Mouse (Mus musculus): Measurements from ENCODE around the gene Usb1.
"Not testable (repeated sequence)": the region's sequence is repeated elsewhere in the genome, so short reads cannot be mapped to it uniquely, and the experiment has no call there.

Usb1 gene

DNA sequence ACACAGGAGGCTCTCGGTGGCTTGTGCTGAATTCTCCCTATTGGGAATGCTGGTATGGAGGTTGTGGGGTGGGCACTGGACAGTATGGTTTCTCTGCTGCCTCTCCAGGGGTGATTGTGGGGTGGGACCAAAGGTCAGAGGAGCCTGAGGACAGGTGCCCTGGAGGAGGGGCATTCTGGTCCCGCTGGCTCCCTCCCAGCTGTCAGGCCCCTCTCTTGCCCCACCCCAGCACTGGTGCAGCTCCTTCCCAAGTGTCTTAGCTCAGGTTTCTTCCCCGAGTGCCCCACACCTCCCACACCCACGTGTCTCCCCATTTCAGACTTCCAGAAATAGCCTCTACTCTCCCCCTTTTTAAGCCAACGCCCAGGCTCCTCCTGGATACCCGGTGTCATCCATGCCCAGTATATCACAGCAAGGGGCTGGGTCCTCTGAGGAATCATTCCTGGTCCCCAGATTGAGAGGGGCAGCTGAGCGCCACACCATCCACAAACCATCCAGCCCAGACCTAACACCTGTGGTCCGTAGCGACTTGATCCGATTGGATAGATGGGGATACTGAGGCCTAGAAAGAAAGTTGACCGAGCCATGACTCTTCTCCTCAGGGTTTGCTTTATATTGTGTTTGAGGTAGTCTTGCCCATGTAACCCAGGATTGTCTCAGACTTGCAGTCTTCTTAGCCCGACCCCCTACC lies 44.4 kb downstream of the Usb1 start:
- DNase-seq: no peak

DNA sequence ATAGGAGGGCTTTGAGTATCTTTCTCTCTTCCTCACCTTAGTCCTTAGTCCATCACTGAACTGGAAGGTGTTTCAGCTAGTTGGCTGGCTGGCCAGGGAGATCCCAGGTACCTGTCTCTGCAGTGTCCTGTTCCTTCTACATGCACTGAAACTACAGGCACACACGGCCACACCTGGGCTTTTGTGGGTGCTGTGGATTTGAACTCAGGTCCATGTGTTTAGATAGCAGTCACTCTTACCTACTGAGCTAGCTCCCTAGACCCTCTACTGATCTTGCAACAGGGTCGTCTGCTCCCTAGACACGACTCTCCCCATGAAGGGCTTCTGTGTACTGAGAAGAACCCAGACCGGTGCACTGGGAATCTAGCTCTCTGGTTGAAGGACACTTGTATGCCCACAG lies 45.0 kb downstream of the Usb1 start:
- DNase-seq: no peak

DNA sequence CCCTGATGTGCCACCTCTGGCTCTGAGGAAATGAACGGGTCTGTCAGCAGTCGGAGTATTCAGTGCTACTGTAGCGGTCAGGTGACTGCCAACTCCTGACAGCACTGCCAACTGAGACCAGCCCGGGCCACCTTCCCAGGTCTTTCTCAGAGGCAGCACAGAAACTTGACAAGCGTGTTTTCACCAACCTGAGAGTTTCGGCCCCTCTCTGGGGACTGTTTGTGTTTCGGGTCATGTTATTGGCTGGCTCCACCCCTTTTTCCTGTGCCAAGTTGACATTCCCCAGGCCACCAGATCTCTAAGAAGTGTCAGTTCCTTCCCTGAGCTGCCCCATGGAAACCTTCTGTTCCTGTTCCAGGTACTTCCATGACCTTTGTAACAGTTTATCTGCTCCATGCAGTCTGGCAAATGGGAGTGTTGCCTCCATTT lies 45.8 kb downstream of the Usb1 start:
- DNase-seq: no peak

DNA sequence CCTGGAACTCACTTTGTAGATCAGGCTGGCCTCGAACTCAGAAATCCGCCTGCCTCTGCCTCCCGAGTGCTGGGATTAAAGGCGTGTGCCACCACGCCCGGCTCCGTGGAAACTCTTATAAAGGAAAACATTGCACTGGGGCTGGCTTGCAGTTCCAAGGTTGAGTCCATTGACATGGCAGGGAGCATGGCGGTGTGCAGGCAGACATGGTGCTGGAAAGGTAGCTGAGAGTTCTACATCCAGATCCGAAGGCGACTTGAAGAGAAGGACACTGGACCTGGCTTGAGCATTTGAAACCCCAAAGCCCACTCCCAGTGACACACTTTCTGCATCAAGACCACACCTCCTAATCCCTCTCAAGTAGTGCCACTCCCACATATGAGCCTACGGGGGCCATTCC lies 46.8 kb downstream of the Usb1 start:
- not testable (repeated sequence) for DNase-seq

DNA sequence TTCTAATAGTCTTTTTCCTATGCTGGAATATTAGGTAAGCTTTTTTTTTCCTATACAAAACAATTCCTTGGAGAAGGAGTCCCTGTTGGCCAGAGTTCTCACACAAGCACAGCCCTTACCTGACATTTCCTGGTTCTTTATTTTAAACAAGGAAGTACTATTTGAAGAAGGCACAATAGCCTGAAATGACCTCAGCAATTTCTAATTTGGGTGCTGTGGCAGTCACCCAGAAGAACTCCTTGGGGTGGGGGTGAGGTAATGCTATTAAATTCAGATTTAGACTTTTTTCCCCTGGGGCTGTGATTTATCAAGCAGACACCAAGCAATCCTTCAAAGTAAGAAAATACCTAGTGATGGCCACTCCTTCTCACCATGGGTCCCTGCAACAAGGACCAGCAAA lies 48.9 kb downstream of the Usb1 start:
- DNase-seq: no peak

DNA sequence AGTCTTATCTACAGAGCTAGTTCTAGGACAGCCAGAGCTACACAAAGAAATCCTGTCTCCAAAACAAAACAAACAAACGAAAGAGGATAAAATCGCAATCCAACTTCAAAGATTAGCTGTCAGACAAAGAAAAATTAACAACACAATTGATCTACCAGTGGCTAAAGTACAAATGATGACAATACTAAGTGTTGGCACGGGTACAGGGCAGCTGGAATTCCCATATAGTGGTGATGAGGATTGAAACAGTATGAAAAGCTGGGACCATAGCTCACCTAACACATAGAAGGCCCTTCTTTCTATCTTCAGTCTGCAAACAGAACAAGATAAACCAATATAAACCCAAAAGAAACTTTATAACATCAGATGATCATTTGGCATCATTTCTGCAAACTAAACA lies 49.5 kb downstream of the Usb1 start:
- no peak for DNase-seq

DNA sequence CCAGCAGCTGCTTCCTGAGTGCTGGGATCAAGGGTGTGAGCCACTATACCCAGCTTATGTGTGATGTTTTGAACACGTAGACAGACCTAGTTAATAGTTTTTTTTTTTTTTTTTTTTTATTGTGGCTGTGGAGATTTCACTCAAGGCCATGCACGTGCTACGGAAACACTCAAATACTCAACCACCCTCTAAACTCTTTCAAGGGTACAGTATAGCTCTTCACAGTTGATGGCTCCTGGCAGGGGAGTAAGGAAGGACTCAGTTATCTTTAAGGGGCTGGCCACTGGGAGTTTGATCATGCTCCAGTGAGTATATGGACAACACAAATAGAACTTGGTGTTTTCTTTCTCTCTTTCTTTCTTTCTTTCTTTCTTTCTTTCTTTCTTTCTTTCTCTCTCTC lies 52.4 kb downstream of the Usb1 start:
- no peak for DNase-seq

DNA sequence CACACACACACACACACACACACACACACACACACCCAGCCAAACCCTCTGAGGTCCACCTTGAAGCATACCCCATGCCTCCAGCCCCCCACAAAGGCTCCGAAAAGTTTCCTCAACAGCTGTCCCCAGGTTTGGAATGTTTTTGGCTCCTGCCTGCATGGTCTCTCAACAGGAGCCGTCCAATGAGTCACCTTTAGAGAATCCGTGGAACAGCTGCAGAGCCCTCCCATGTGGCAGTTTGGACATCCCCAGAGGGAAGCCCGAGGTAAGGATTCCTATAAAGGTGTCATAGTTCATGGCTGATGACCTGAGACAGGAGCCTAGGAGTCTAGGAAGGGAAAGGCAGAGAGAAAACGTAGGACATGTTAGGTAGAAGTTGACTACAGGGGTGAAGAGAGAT lies 54.0 kb downstream of the Usb1 start:
- no peak for DNase-seq

DNA sequence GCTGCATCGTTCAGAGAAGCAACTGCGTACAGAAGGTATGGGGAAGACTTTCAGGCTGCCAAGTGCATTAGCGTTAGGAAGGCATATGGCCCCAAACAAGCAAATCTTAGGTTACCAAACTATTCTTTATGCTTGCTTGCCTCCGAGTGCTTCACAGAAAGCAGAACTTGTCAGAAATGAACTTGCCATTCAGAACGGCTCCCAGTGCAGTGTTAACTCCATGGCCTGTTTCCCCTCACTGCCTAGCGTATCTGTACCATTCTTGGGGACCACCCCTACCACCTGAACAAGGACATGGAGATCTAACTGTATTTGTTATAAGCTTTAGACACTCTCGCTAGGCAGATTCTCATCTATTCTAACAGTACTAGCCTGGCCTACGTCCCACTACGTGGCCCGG lies 55.1 kb downstream of the Usb1 start:
- no peak for DNase-seq

DNA sequence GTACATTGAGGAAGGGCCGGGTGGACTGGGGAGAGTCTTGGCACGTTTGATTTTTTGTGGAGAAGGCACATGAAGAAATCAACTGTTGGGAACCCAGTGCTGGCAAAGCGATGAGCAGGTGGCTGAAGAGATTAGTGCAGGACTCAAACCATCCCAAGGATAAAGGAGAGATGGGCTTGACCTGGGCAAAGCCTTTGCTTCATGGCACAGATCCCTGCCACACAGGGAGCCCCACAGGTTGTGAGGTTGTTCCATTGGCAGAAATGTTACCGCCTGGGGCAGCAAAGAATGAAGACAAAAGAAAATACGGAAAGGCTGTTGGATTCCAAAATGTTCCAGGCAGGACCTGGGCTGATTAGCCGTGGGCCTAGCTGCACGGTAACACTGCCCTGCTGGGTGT lies 55.9 kb downstream of the Usb1 start:
- DNase-seq: no peak

DNA sequence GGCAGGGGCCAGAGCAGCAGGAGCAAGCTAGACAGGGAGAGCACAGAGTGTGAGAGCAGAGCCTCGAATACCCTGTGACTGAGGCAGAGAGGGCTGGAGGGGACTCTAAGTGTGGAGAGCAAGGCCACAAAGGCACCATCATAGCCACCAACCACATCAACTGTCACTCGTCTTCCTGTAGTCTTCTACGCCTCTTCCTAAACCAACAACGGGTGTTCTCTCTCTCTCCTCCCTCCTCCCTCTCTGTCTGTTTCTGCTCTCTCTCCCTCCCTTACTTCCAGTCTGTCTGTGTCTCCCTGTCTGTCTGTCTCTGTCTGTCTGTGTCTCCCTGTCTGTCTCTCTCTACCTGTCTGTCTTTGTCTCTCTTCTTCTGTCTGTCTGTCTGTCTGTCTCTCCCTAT lies 58.2 kb downstream of the Usb1 start:
- DNase-seq: no peak

DNA sequence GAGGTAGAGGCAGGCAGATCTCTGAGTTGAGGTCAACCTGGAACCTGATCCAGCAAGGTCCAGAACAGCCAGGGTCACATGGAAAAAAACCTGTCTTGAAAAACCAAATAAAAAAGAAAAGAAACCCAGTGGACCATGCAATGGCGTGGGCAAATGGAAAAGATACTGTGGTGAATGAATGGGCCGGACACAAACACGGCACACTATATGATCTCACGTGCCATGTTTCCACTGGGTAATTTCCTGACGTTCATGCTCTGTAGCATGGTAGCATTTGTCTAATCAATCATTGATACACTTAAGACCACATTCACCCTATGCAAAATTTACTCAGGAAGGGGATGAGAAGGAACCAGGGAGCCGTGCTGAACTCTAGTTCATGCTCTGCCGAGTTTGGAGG lies 59.0 kb downstream of the Usb1 start:
- DNase-seq: no peak

DNA sequence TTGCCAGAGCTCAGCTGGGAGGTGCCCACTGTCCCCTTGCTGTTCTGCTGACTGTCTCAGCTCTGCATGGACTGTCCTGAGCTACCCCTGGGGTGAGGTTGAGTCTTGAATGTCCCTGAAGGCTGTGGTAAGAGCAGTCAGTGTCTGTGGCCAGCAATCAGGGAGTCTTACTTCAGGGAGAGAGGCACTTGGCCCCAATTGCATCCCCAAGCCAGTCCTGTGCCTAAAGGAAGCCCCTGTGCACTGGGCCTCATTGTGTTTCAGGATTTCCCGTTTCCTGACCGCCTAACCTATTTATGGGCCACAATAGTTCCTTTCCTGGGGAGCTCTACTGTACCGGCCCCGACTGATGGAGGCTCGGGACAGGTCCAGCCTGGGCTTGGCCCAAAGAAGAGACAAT lies 60.5 kb downstream of the Usb1 start:
- DNase-seq: no peak

DNA sequence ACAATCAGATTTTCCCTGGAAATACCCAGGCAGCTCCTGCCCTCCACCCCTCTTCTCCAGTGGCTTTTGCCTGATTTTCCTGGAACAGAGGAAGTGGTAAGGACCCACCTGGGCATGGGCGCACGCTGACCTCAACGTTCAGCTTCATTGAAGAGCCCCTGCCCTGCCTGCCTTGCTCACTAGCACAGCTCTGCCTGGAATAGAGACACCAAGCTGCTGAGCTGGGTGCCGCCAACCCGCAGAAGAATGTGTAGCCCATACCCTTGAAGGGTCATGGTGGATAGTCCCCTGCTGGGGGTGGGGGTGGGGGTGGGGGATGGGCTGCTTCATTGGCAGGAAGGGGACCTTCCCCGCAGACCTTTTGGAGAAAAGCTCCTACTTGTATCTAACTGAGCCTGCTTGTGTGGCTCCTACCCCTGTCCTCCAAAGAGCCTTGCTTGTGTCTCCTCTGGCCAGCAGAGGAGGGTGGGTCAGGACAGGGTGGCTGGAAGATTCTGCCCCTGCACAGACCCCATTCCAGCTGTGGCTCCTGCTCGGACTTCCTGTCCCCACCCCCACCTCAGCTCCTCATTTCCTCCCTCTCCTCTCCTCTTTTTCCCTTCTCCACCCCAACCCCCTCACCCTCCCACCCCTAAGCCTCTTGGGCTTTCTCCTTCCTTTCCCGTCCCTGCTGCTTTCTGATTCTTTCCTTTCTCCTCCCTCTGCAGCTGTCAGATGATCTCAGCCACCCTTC lies 63.3 kb downstream of the Usb1 start:
- DNase-seq: no peak

DNA sequence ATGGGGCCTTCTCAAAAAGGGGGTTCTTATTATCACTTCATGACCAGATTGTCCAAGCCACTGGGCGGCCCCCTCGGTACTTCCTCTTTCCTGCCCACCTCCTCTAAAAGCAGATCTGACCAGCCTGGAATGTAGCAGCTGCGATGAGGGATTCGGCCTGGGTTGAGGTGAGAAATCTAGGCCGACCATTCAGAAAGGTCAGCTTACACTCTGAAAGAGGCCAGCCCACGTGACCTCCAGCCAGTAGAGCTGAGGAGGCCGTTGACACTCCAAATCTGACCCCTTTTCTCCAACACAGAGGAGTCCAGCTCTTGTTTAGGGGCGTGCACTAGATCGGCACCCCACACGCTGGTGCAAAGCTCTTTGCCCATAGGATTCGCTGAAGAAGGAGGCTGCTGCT lies 64.7 kb downstream of the Usb1 start:
- DNase-seq: peak; percentile 92
